Mouse (Mus musculus) CH12.LX (cell line): Measurements from ENCODE around the gene Gm21698.
"Not testable (repeated sequence)": the region's sequence is repeated elsewhere in the genome, so short reads cannot be mapped to it uniquely, and the experiment has no call there.

Experiments
- CTCF ChIP-seq, 2 experiments: IDR thresholded peaks in 1 of 2; conservative IDR thresholded peaks in 1 of 2; 2 replicates each; pipeline ENCODE4 v1.5.1; 2011 to 2012; ENCODE audit warnings: low read depth in 2 of 2, low read length in 2 of 2, improper control_type of control experiment in 1 of 2, inconsistent platforms in 1 of 2, mild to moderate bottlenecking in 1 of 2, moderate library complexity in 1 of 2
- EP300 ChIP-seq: IDR thresholded peaks from 2 replicates; pipeline ENCODE4 v1.6.1; 2011; ENCODE audit warnings: low read length, improper control_type of control experiment
- ETS1 ChIP-seq: conservative IDR thresholded peaks from 2 replicates; pipeline ENCODE4 v1.6.1; 2012; ENCODE audit warnings: low read depth, mild to moderate bottlenecking, inconsistent platforms, low read length, improper control_type of control experiment, moderate library complexity
- IRF4 ChIP-seq: IDR thresholded peaks from 2 replicates; pipeline ENCODE4 v1.6.1; 2014; ENCODE audit warnings: low read depth, mild to moderate bottlenecking, inconsistent platforms, low read length, improper control_type of control experiment
- JUND ChIP-seq: conservative IDR thresholded peaks from 2 replicates; pipeline ENCODE4 v1.6.1; 2011; ENCODE audit warnings: low read depth, low read length, improper control_type of control experiment
- MAFK ChIP-seq: IDR thresholded peaks from 2 replicates; pipeline ENCODE4 v1.6.1; 2011; ENCODE audit warnings: low read length, improper control_type of control experiment; ENCODE audit not compliant: insufficient replicate concordance
- MAX ChIP-seq: IDR thresholded peaks from 2 replicates; pipeline ENCODE4 v1.6.1; 2011; ENCODE audit warnings: low read length, improper control_type of control experiment
- MAZ ChIP-seq: IDR thresholded peaks from 2 replicates; pipeline ENCODE4 v1.6.1; 2012; ENCODE audit warnings: low read depth, mild to moderate bottlenecking, inconsistent platforms, low read length, improper control_type of control experiment, moderate library complexity
- NELFE ChIP-seq: IDR thresholded peaks from 2 replicates; pipeline ENCODE4 v1.6.1; 2011; ENCODE audit warnings: low read depth, low read length, improper control_type of control experiment
- POLR2A ChIP-seq: IDR thresholded peaks from 2 replicates; pipeline ENCODE4 v1.6.1; 2011; ENCODE audit warnings: low read depth, mild to moderate bottlenecking, improper control_type of control experiment, low read length
- RAD21 ChIP-seq: IDR thresholded peaks from 2 replicates; pipeline ENCODE4 v1.6.1; 2011; ENCODE audit warnings: low read depth, mild to moderate bottlenecking, low read length, improper control_type of control experiment, moderate library complexity
- ZNF384 ChIP-seq: IDR thresholded peaks from 2 replicates; pipeline ENCODE4 v1.6.1; 2012; ENCODE audit warnings: low read depth, low read length, improper control_type of control experiment, inconsistent platforms

DNA sequence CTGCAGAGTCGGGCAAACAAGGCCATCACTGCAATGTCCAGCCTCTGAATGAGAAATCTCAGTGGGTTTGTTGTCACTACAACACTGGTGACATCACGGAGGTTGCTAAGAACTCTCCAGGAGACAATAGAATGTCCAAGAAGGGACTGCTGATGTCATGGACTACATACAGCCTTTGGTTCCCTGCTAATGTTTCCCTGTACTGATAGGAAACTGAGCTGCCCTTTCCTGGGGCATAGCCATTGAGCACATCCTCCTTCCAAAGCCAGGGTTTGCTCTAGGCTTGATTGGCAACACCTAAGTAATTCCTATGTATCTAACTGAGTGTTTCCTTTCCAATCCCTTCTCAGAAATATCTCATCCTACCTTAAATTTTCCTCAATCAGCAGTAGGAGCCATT lies 46.2 kb downstream of the Gm21698 start, which contains the start of gene Gm21663:
- not testable (repeated sequence) for TF ChIP-seq ETS1; JUND; CTCF (conservative IDR thresholded peaks at IDR 0.05 in 1 of 2, IDR thresholded peaks at IDR 0.05 in 1 of 2; ENCODE audit: low read depth in 2 of 2, low read length in 2 of 2); MAFK; POLR2A; IRF4; NELFE; EP300; RAD21; MAZ; ZNF384; MAX
